Mouse (Mus musculus) testis, adult 2 months (tissue): ENCODE measurements at regions not wholly inside any gene's neighbourhood (a gene's known extent, or its start where the extent isn't known, plus 50 kb on each side); places are given as distances from the start of the nearest gene placed in this dataset.
"Not testable (repeated sequence)": the region's sequence is repeated elsewhere in the genome, so short reads cannot be mapped to it uniquely, and the experiment has no call there.

ENCODE experiments used
- H3K27ac ChIP-seq: fragments of 200-500 bp; 2 replicates; pipeline ENCODE4 v1.5.1; 2012; ENCODE audit warnings: low read depth, low read length; ENCODE audit not compliant: control insufficient read depth, insufficient read depth
- H3K27me3 ChIP-seq: fragments of 200-500 bp; 2 replicates; pipeline ENCODE4 v1.6.1; 2012; ENCODE audit warnings: mild to moderate bottlenecking, low read length, moderate library complexity; ENCODE audit not compliant: control insufficient read depth, insufficient read depth
- H3K36me3 ChIP-seq: fragments of 200-500 bp; 2 replicates; pipeline ENCODE4 v1.6.1; 2012; ENCODE audit warnings: mild to moderate bottlenecking, low read length; ENCODE audit not compliant: control insufficient read depth, insufficient read depth
- H3K4me1 ChIP-seq: fragments of 200-500 bp; 2 replicates; pipeline ENCODE4 v1.6.1; 2012; ENCODE audit warnings: low read length; ENCODE audit not compliant: control insufficient read depth, insufficient read depth
- H3K4me3 ChIP-seq: fragments of 200-500 bp; 2 replicates; pipeline ENCODE4 v1.5.1; 2012; ENCODE audit warnings: low read depth, mild to moderate bottlenecking, low read length, moderate library complexity, mixed read lengths; ENCODE audit not compliant: control insufficient read depth
- CTCF ChIP-seq: fragments of 200-500 bp; IDR thresholded peaks from 2 replicates; pipeline ENCODE4 v1.5.1; 2012; ENCODE audit warnings: low read depth, mild to moderate bottlenecking, inconsistent platforms, low read length, moderate library complexity; ENCODE audit not compliant: control insufficient read depth, insufficient read depth, insufficient replicate concordance
- POLR2A ChIP-seq: fragments of 200-500 bp; IDR thresholded peaks from 2 replicates; pipeline ENCODE4 v1.6.1; 2012; ENCODE audit warnings: low read depth, mild to moderate bottlenecking, inconsistent platforms, low read length, moderate library complexity; ENCODE audit not compliant: control insufficient read depth

GRCm38 (mm10) chr1:181280826-181281225 lies 69.0 kb upstream of the Wdr26 start:
- Histone ChIP-seq H3K27ac (no peak overlapping the region), H3K4me3 (no peak overlapping the region), H3K36me3 (no peaks in the 10 kb centered on the region), H3K4me1 (no peaks in the 10 kb centered on the region), H3K27me3 (no peaks in the 10 kb centered on the region)
- TF ChIP-seq POLR2A: no peak
- TF ChIP-seq CTCF: no peak

DNA sequence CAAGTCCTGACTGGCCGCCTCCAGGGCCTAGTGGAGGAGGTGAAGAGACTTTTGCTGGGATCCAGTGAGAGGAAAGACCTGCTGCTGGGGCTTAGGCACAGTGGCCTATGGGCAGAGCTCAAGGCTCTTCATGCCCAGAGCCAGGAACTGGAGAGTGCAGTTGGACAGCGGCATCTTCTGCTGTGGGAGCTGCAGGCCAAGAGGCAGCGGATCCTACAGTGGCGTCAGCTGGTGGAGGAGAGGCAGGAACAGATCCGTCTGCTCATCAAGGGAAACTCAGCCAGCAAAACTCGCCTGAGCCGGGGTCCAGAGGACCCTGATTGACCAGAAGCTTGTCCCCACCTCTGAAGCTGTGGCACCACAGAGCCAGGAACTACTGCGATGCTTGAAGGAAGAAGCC lies 69.4 kb upstream of the Cnih3 start:
- not testable (repeated sequence) for H3K36me3 ChIP-seq

DNA sequence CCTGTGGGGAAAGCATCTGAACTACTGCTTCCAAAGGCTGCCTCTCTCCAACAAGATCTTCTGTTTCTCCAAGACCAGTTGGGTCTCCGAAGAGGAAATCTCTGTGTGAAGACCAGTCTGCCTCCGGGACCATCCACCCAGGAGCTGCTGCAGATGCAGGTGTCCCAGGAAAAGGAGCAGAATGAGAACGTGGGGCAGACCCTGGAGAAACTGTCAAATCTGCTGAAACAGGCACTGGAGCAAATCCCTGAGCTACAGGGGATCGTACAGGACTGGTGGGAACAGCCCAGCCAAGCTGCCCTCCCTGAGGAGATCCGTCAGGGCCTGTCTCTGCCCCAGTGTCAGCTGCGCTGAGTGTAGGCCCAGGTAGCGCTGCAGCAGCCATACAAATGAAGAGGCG lies 68.9 kb upstream of the Cnih3 start:
- not testable (repeated sequence) for H3K27me3 ChIP-seq, H3K4me3 ChIP-seq, H3K4me1 ChIP-seq, H3K27ac ChIP-seq, H3K36me3 ChIP-seq

More for the DNA sequence above, 69.4 kb upstream of the Cnih3 start:
- H3K27ac ChIP-seq, H3K27me3 ChIP-seq, H3K4me1 ChIP-seq, H3K4me3 ChIP-seq: not testable (repeated sequence)

- Histone ChIP-seq H3K36me3 (no peaks in the 10 kb centered on the region), H3K27me3 (no peaks in the 10 kb centered on the region), H3K27ac (no peak overlapping the region), H3K4me3 (no peak overlapping the region), H3K4me1 (no peaks in the 10 kb centered on the region)
- TF ChIP-seq POLR2A: no peak
- no peak for TF ChIP-seq CTCF
Measured at GRCm38 (mm10) chr1:181284301-181285197, 67.9 kb upstream of the Cnih3 start.

DNA sequence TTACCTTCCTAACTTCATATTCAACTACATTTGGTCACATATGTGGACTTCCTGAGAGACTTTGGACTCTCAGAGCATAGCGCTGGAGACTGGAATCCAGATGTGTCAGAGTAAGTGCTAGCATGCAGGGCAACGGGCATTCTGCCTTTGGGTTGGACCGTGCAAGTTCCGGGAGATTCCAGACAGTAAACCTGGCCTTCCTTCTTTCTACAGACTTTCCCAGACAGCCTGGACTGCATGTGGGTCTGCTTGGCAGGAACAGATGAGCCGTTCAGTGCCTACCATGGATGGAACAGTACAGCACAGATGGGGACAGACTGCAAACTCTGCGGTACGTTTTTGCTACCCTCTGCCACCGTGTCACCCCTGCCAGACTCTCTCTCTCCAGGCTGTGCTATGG lies 66.8 kb upstream of the Cnih3 start:
- H3K27ac ChIP-seq: no peak overlapping the region
- TF ChIP-seq POLR2A (no peak), CTCF (no peak)
- no peaks in the 10 kb centered on the region for H3K36me3 ChIP-seq
- H3K4me3 ChIP-seq: no peak overlapping the region
- H3K27me3 ChIP-seq: no peaks in the 10 kb centered on the region
- no peaks in the 10 kb centered on the region for H3K4me1 ChIP-seq

DNA sequence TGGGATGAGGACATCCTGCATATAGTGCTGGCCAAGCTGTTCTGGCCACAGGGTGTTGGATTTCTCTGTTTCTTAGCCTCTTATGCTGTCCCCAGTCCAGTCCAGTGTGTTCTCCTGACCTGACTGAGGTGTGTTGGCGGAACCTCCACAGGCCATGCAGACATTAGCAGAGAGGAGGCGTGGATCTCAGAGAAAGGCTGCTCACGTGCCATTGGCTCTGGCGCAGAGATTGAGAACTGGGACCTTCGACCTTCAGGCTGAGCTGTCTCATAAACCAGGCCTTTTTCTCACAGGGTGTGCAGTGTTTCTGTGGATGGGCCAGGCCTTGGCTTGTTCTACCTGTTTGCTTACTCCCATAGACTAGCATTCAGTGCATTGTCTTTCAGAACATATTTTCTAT lies 66.3 kb upstream of the Cnih3 start:
- Histone ChIP-seq H3K4me1 (no peaks in the 10 kb centered on the region), H3K27me3 (no peaks in the 10 kb centered on the region), H3K36me3 (no peaks in the 10 kb centered on the region), H3K4me3 (no peak overlapping the region), H3K27ac (no peak overlapping the region)
- TF ChIP-seq POLR2A (no peak), CTCF (no peak)

DNA sequence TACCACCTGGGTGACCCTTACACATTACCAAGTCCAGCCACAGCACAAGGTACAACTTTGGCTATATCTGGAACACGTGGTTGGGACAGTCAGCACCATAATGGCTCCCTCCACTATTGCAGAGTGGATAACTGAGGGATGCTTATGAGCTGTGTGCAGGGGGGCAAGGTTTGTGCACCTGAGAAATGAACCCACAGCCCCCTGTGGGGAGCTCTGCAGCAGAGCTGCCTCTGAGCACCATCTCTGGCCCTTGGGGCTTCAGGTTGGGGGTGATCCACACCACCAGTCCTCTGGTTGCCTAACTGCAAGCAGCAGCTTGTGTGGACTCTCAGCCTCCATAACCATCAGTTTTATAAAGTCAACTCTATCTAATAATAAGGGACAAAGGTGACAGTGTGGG lies 65.3 kb upstream of the Cnih3 start:
- no peaks in the 10 kb centered on the region for H3K4me1 ChIP-seq
- H3K27ac ChIP-seq: no peak overlapping the region
- no peaks in the 10 kb centered on the region for H3K36me3 ChIP-seq
- TF ChIP-seq POLR2A (no peak), CTCF (no peak)
- no peak overlapping the region for H3K4me3 ChIP-seq
- no peaks in the 10 kb centered on the region for H3K27me3 ChIP-seq
